In genomic region chr8:89766387-89766786, GRCm38 (mm10) we compare ENCODE assay signal across 27 mouse cellular contexts.
DNase-seq lines count a peak whose midpoint lies in the region; ATAC-seq and TF ChIP-seq lines count a peak whose summit lies in the region.
"Had no signal": no experiment of that assay in that cellular context is flagged by ENCODE, and none has a peak within 500 bp of the region (broad histone marks: within the 10 kb centered on the region; RNA-seq: fewer than 3 reads in every experiment).

No protein-coding gene starts in this region.

- H3K27ac ChIP-seq in forebrain, postnatal 0 days (ENCODE audit: low read depth, low read length), result no peak overlapping the region
- H3K27ac ChIP-seq in forebrain, embryonic 16.5 days (ENCODE audit: low read length), result no peak overlapping the region
- no peak overlapping the region for H3K27ac ChIP-seq in layer of hippocampus, adult 2 months
- H3K27ac ChIP-seq: embryonic facial prominence, embryonic 12.5 days; hindbrain, embryonic 13.5 days; limb, embryonic 12.5 days; liver, embryonic 15.5 days; neural tube, embryonic 15.5 days; stomach, embryonic 15.5 days had no signal

- 69% methylated on average over 4 of the region's 4 CpGs for WGBS in forebrain, postnatal 0 days
- 60% methylated on average over 4 of the region's 4 CpGs for WGBS in forebrain, embryonic 16.5 days

- no peak for ATAC-seq in forebrain, postnatal 0 days
- ATAC-seq in forebrain, embryonic 16.5 days, result no peak
- ATAC-seq: CD4-positive, CD25-positive, alpha-beta regulatory T cell, adult 4 months had no signal

- no peaks in the 10 kb centered on the region for H3K4me1 ChIP-seq in forebrain, postnatal 0 days (ENCODE audit: insufficient read depth)
- 0 out of 2 replicates have a peak, but pooled peaks cover 4% of the 10 kb centered on the region for H3K4me1 ChIP-seq in forebrain, embryonic 16.5 days (replicated peaks; ENCODE audit: control insufficient read depth, insufficient read depth, low read length)
- H3K4me1 ChIP-seq: embryonic facial prominence, embryonic 12.5 days; hindbrain, embryonic 13.5 days; liver, embryonic 15.5 days; stomach, embryonic 15.5 days had no signal

- no peak for DNase-seq in forebrain, postnatal 0 days
- DNase-seq in layer of hippocampus, adult 2 months (ENCODE audit: low spot score in 2 of 2), result no peak
- no peak for DNase-seq in layer of hippocampus, postnatal 25 days (ENCODE audit: extremely low spot score in 1 of 2, low spot score in 1 of 2)
- DNase-seq in ES-CJ7 (ENCODE audit: low read depth, low spot score) (peak; percentile 41), R1 (ENCODE audit: low read depth, low spot score) (peak; percentile 20)
- DNase-seq in right cerebral cortex, adult 2 months (ENCODE audit: low spot score in 2 of 2), result no peak
- DNase-seq: adrenal gland, postnatal 14 days; cerebellum, adult 11-12 months; cerebellum, postnatal 36 days; gastrocnemius, postnatal 14 days; heart, postnatal 36 days; kidney, adult 2 months; kidney, postnatal 4 days; lung, embryonic 14.5 days; midbrain, embryonic 14.5 days; retina, postnatal 1 day; right cerebral cortex, postnatal 25 days; thymus, postnatal 14 days had no signal

- no peak overlapping the region for H3K4me3 ChIP-seq in forebrain, postnatal 0 days (ENCODE audit: low read depth, low read length)
- no peak overlapping the region for H3K4me3 ChIP-seq in forebrain, embryonic 16.5 days (replicated peaks; ENCODE audit: low read length)
- H3K4me3 ChIP-seq in layer of hippocampus, adult 2 months, result no peak overlapping the region
- H3K4me3 ChIP-seq: embryonic facial prominence, embryonic 12.5 days; hindbrain, embryonic 13.5 days; limb, embryonic 12.5 days; liver, embryonic 15.5 days; neural tube, embryonic 15.5 days; stomach, embryonic 15.5 days had no signal

- 0 out of 2 replicates have a peak, but pooled peaks have one; percentile 8 for TF ChIP-seq CTCF in forebrain, postnatal 0 days (IDR thresholded peaks at IDR 0.05; ENCODE audit: low read depth)
- peak; percentile 43 for TF ChIP-seq CTCF in layer of hippocampus, adult 2 months (conservative IDR thresholded peaks at IDR 0.05)

- H3K27me3 ChIP-seq in forebrain, postnatal 0 days (ENCODE audit: insufficient read depth, low read length), result no peaks in the 10 kb centered on the region
- peaks cover 3% of the 10 kb centered on the region; the same call in 1 of the 2 replicates for H3K27me3 ChIP-seq in forebrain, embryonic 16.5 days (replicated peaks; ENCODE audit: control insufficient read depth, insufficient read depth, low read length)
- H3K27me3 ChIP-seq: embryonic facial prominence, embryonic 12.5 days; hindbrain, embryonic 13.5 days; liver, embryonic 15.5 days; neural tube, embryonic 15.5 days; stomach, embryonic 15.5 days had no signal

- H3K9ac ChIP-seq in forebrain, postnatal 0 days, result no peak overlapping the region
- no peak overlapping the region for H3K9ac ChIP-seq in forebrain, embryonic 16.5 days (replicated peaks; ENCODE audit: low read depth, low read length)
- H3K9ac ChIP-seq: embryonic facial prominence, embryonic 12.5 days; hindbrain, embryonic 13.5 days; limb, embryonic 12.5 days; liver, embryonic 15.5 days; lung, embryonic 14.5 days; neural tube, embryonic 15.5 days; stomach, embryonic 15.5 days had no signal

- no peak overlapping the region for H3K4me2 ChIP-seq in forebrain, postnatal 0 days (ENCODE audit: low read depth)
- H3K4me2 ChIP-seq in forebrain, embryonic 16.5 days (ENCODE audit: low read length), result no peak overlapping the region
- H3K4me2 ChIP-seq: embryonic facial prominence, embryonic 12.5 days; heart, embryonic 11.5 days; hindbrain, embryonic 13.5 days; limb, embryonic 12.5 days; liver, embryonic 15.5 days; lung, embryonic 14.5 days; neural tube, embryonic 15.5 days; stomach, embryonic 15.5 days had no signal

- H3K36me3 ChIP-seq in forebrain, postnatal 0 days (ENCODE audit: insufficient read depth), result no peaks in the 10 kb centered on the region
- H3K36me3 ChIP-seq in forebrain, embryonic 16.5 days (ENCODE audit: control insufficient read depth, insufficient read depth), result no peaks in the 10 kb centered on the region
- H3K36me3 ChIP-seq: embryonic facial prominence, embryonic 12.5 days; hindbrain, embryonic 13.5 days; limb, embryonic 12.5 days; liver, embryonic 15.5 days; neural tube, embryonic 15.5 days; stomach, embryonic 15.5 days had no signal

- H3K9me3 ChIP-seq in forebrain, postnatal 0 days (ENCODE audit: low read length), result no peaks in the 10 kb centered on the region
- no peaks in the 10 kb centered on the region for H3K9me3 ChIP-seq in forebrain, embryonic 16.5 days (ENCODE audit: control insufficient read depth, low read length)
- H3K9me3 ChIP-seq: embryonic facial prominence, embryonic 12.5 days; hindbrain, embryonic 13.5 days; limb, embryonic 12.5 days; liver, embryonic 15.5 days; neural tube, embryonic 15.5 days; stomach, embryonic 15.5 days had no signal

Comparison
In these comparisons a context has a peak if more than half of its experiments do, and no peak if none do; other contexts are left out.
1. DNase-seq: peak in ES-CJ7 (single experiment) and R1 (single experiment); none in forebrain, postnatal 0 days (single experiment), layer of hippocampus, adult 2 months (0 of 2), layer of hippocampus, postnatal 25 days (0 of 2) and right cerebral cortex, adult 2 months (0 of 2).